Mouse (Mus musculus) liver, adult 2 months (tissue): ENCODE measurements around the gene Msmp.

Experiments used
- CTCF ChIP-seq: fragments of 200-500 bp; IDR thresholded peaks from 2 replicates; pipeline ENCODE4 v1.5.1; 2011; ENCODE audit warnings: low read depth, low read length, control low read depth
- POLR2A ChIP-seq: fragments of 200-500 bp; IDR thresholded peaks from 2 replicates; pipeline ENCODE4 v1.6.1; 2011; ENCODE audit warnings: low read length, control low read depth; ENCODE audit not compliant: insufficient read depth; ENCODE audit errors: extremely low read depth

- TF ChIP-seq CTCF, result no peak
- no peak for TF ChIP-seq POLR2A
Measured at GRCm38 (mm10) chr4:43584444-43585416, at the start of gene Msmp.
